Mouse (Mus musculus) G1E (cell line): ENCODE measurements around the gene Ergic2.

Experiments
- CTCF ChIP-seq: IDR thresholded peaks from 2 replicates; pipeline ENCODE4 v1.5.1; 2012; ENCODE audit warnings: low read depth, low read length, inconsistent platforms, mixed read lengths
- GATA1 ChIP-seq: IDR thresholded peaks from 2 replicates; pipeline ENCODE4 v1.6.1; 2012; ENCODE audit warnings: borderline replicate concordance, low read length, inconsistent platforms, mixed read lengths

DNA sequence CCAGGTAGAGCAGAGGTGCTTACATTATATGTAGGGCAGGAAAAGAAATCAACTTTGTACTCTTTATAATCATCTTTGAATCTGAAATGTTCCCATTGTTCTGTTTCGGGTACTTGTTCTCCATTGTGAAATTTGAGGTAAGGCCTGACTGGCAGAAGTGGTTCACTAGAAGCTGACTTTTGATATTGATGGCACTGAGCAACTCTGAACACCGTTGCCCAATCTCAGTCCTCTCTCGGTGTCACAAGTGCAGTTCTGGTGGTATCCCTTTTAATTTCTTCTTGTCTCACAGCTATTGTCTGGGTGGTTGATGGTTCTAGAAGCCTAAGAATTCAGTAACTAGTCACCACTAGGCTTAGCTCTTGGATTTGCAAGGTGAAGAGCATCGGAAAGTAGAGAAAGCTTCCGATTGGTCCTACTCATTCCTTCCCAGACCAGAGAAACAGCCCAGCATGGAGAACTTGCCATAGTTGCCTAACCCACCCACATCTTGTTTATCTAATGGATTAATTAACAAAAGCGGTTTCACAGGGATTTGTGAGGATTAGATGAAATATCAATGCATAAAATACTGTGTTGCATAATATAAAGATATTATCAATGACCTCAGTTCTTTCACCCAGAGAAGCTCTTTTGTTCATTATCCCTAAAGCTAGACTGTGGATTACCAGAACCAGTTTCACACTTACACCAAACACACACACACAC is 72.7 kb downstream of the Ergic2 start:
- no peak for TF ChIP-seq CTCF
- no peak for TF ChIP-seq GATA1
